Mouse (Mus musculus) kidney, postnatal 0 days (tissue): Measurements from ENCODE around the gene Slc16a3. TPM values are rescaled to one million over a fixed set of nuclear protein-coding genes. Genes with fewer than 3 reads are reported as not detected.

Experiments used
- ATAC-seq: fragments of 200-750 bp; cut with Nextera tagmentation; replicated peaks from 2 replicates; pipeline ENCODE4 v1.8.0; 2017; ENCODE audit warnings: low read depth, moderate number of reproducible peaks, moderate TSS enrichment, moderate library complexity; ENCODE audit not compliant: low FRiP score
- DNase-seq: peaks from one replicate; pipeline ENCODE4 v3.0.0-alpha.2; 2016; ENCODE audit warnings: low spot score
- H3K27ac ChIP-seq: fragments of 300-500 bp; sonication (generic); 2 replicates; pipeline ENCODE4 v1.5.1; 2014; ENCODE audit warnings: mild to moderate bottlenecking
- H3K27me3 ChIP-seq: fragments of 300-500 bp; sonication (generic); 2 replicates; pipeline ENCODE4 v1.6.1; 2014; ENCODE audit warnings: low read length, mixed read lengths; ENCODE audit not compliant: insufficient read depth
- H3K36me3 ChIP-seq: fragments of 300-500 bp; sonication (generic); 2 replicates; pipeline ENCODE4 v1.6.1; 2014; ENCODE audit warnings: low read length, mixed read lengths; ENCODE audit not compliant: insufficient read depth
- H3K4me1 ChIP-seq: fragments of 300-500 bp; sonication (generic); replicated peaks from 2 replicates; pipeline ENCODE4 v1.6.1; 2014; ENCODE audit warnings: antibody characterized with exemption, low read length, mixed read lengths; ENCODE audit not compliant: insufficient read depth
- H3K4me2 ChIP-seq: fragments of 300-500 bp; sonication (generic); 2 replicates; pipeline ENCODE4 v1.6.1; 2014; ENCODE audit warnings: mild to moderate bottlenecking, low read length, moderate library complexity, mixed read lengths
- H3K4me3 ChIP-seq: fragments of 300-500 bp; sonication (generic); replicated peaks from 2 replicates; pipeline ENCODE4 v1.5.1; 2014; ENCODE audit warnings: low read depth, low read length
- H3K9ac ChIP-seq: fragments of 300-500 bp; sonication (generic); 2 replicates; pipeline ENCODE4 v1.6.1; 2014; ENCODE audit warnings: low read depth, low read length
- H3K9me3 ChIP-seq: fragments of 300-500 bp; sonication (generic); replicated peaks from 2 replicates; pipeline ENCODE4 v1.6.1; 2016; ENCODE audit warnings: low read length, inconsistent platforms, mixed read lengths
- CTCF ChIP-seq: IDR thresholded peaks from 2 replicates; pipeline ENCODE4 v1.5.1; 2016; ENCODE audit warnings: antibody characterized with exemption, low read depth, mild to moderate bottlenecking, moderate library complexity
- WGBS: fragments of 180-500 bp; shearing (Covaris S2); extraction: QIAGEN DNeasy Blood & Tissue Kit; methylation state at CpG from one replicate; pipeline ENCODE4 v1.1.7; 2014; 5-methylcytosine and 5-hydroxymethylcytosine counted together
- polyA plus RNA-seq: library from polyadenylated mRNA; unstranded; fragments of >200 nt; fragmentation: Nextera tagmentation; extraction: Ambion mirVana; gene quantifications from 2 replicates; pipeline ENCODE4 v1.2.1, GENCODE M21; 2015

Slc16a3 gene
- polyA plus RNA-seq, 1 experiment from 2014 or later: 10.0 TPM

GRCm38 (mm10) chr11:120931479-120931878, 16.8 kb upstream of the Slc16a3 start:
- H3K4me2 ChIP-seq: no peak overlapping the region

GRCm38 (mm10) chr11:120932564-120933398, 15.5 kb upstream of the Slc16a3 start, which contains the start of gene Ccdc57:
Gene Ccdc57 (minus strand): TSS chr11:120932872.
- no peaks in the 10 kb centered on the region for H3K9me3 ChIP-seq
- H3K4me2 ChIP-seq: peak within 1 kb of the TSS; percentile 87
- no peaks in the 10 kb centered on the region for H3K27me3 ChIP-seq
- H3K27ac ChIP-seq: no peak within 1 kb of the TSS; the same call in 1 of the 2 replicates
- 9% methylated on average over 44 of the region's 44 CpGs for WGBS
- DNase-seq: peak; percentile 91
- peaks cover 7% of the 10 kb centered on the region for H3K4me1 ChIP-seq
- TF ChIP-seq CTCF: no peak
- peak within 1 kb of the TSS; percentile 75 for H3K9ac ChIP-seq
- peak within 1 kb of the TSS; percentile 83 for H3K4me3 ChIP-seq
- H3K36me3 ChIP-seq: no peaks in the 10 kb centered on the region
- peak; percentile 94 for ATAC-seq

More at GRCm38 (mm10) chr11:120931479-120931878, 16.8 kb upstream of the Slc16a3 start:
- ATAC-seq (no peak), DNase-seq (no peak)
- peaks cover 7% of the 10 kb centered on the region for H3K4me1 ChIP-seq
- no peaks in the 10 kb centered on the region for H3K36me3 ChIP-seq
- no peak overlapping the region for H3K27ac ChIP-seq
- no peak overlapping the region for H3K9ac ChIP-seq
- H3K9me3 ChIP-seq: no peaks in the 10 kb centered on the region
- no peak for TF ChIP-seq CTCF
- H3K4me3 ChIP-seq: no peak overlapping the region
- WGBS: 79% methylated on average over 4 of the region's 4 CpGs
- no peaks in the 10 kb centered on the region for H3K27me3 ChIP-seq

- Histone ChIP-seq H3K4me3 (no peak overlapping the region), H3K4me1 (peaks cover 3% of the 10 kb centered on the region; the same call in 1 of the 2 replicates), H3K36me3 (no peaks in the 10 kb centered on the region), H3K9me3 (no peaks in the 10 kb centered on the region), H3K4me2 (no peak overlapping the region), H3K9ac (no peak overlapping the region), H3K27me3 (no peaks in the 10 kb centered on the region), H3K27ac (no peak overlapping the region)
- TF ChIP-seq CTCF: no peak
- WGBS: 97% methylated on average over 1 of the region's 1 CpGs
- DNase-seq: no peak
- ATAC-seq: no peak
Observed at GRCm38 (mm10) chr11:120937976-120938375, 10.3 kb upstream of the Slc16a3 start.

GRCm38 (mm10) chr11:120938795-120939194, 9.5 kb upstream of the Slc16a3 start:
- no peaks in the 10 kb centered on the region for H3K27me3 ChIP-seq
- no peak overlapping the region for H3K9ac ChIP-seq
- no peak overlapping the region for H3K4me3 ChIP-seq
- H3K27ac ChIP-seq: no peak overlapping the region
- H3K4me1 ChIP-seq: no peaks in the 10 kb centered on the region
- no peak for TF ChIP-seq CTCF
- WGBS: 44% methylated on average over 4 of the region's 4 CpGs
- DNase-seq: no peak
- no peak for ATAC-seq
- no peaks in the 10 kb centered on the region for H3K9me3 ChIP-seq
- H3K36me3 ChIP-seq: no peaks in the 10 kb centered on the region
- H3K4me2 ChIP-seq: no peak overlapping the region

GRCm38 (mm10) chr11:120939712-120940341, 8.5 kb upstream of the Slc16a3 start:
- Histone ChIP-seq H3K4me3 (no peak overlapping the region), H3K4me2 (no peak overlapping the region), H3K9me3 (no peaks in the 10 kb centered on the region), H3K36me3 (no peaks in the 10 kb centered on the region), H3K9ac (no peak overlapping the region), H3K4me1 (no peaks in the 10 kb centered on the region), H3K27ac (no peak overlapping the region), H3K27me3 (no peaks in the 10 kb centered on the region)
- DNase-seq (no peak), ATAC-seq (no peak)
- 57% methylated on average over 5 of the region's 6 CpGs for WGBS
- TF ChIP-seq CTCF: no peak

- no peaks in the 10 kb centered on the region for H3K36me3 ChIP-seq
- TF ChIP-seq CTCF: no peak
- H3K9me3 ChIP-seq: no peaks in the 10 kb centered on the region
- no peak overlapping the region for H3K27ac ChIP-seq
- no peak overlapping the region for H3K4me2 ChIP-seq
- no peak overlapping the region for H3K4me3 ChIP-seq
- no peak overlapping the region for H3K9ac ChIP-seq
- ATAC-seq (no peak), DNase-seq (no peak)
- 81% methylated on average over 6 of the region's 6 CpGs for whole genome bisulfite sequencing
- no peaks in the 10 kb centered on the region for H3K27me3 ChIP-seq
- H3K4me1 ChIP-seq: no peaks in the 10 kb centered on the region
Observed at GRCm38 (mm10) chr11:120940959-120941358, 7.3 kb upstream of the Slc16a3 start.
